In genomic region chr3:58608506-58608905, GRCm38 (mm10) we compare ENCODE assay signal across 29 mouse cellular contexts. TPM values are rescaled to one million over a fixed set of nuclear protein-coding genes. Genes with fewer than 3 reads are reported as not detected.
DNase-seq lines count a peak whose midpoint lies in the region; ATAC-seq and TF ChIP-seq lines count a peak whose summit lies in the region.
"Had no signal": no experiment of that assay in that cellular context is flagged by ENCODE, and none has a peak within 500 bp of the region (broad histone marks: within the 10 kb centered on the region; RNA-seq: fewer than 3 reads in every experiment).

No protein-coding gene starts in this region.

- no peak overlapping the region for H3K4me2 ChIP-seq in hindbrain, embryonic 11.5 days (replicated peaks; ENCODE audit: low read depth, low read length)
- H3K4me2 ChIP-seq in hindbrain, embryonic 14.5 days (replicated peaks) = no peak overlapping the region
- no peak overlapping the region for H3K4me2 ChIP-seq in kidney, embryonic 15.5 days
- H3K4me2 ChIP-seq: embryonic facial prominence, embryonic 12.5 days; embryonic facial prominence, embryonic 15.5 days; forebrain, embryonic 12.5 days; forebrain, embryonic 15.5 days; heart, embryonic 13.5 days had no signal

- no peak overlapping the region for H3K27ac ChIP-seq in hindbrain, embryonic 11.5 days (ENCODE audit: low read depth, low read length)
- H3K27ac ChIP-seq in hindbrain, embryonic 14.5 days = no peak overlapping the region
- H3K27ac ChIP-seq in kidney, embryonic 15.5 days = no peak overlapping the region
- no peak overlapping the region for H3K27ac ChIP-seq in thymus, adult 2 months (ENCODE audit: control insufficient read depth, insufficient read depth, low read length)
- H3K27ac ChIP-seq: embryonic facial prominence, embryonic 12.5 days; embryonic facial prominence, embryonic 15.5 days; forebrain, embryonic 12.5 days; forebrain, embryonic 15.5 days; heart, adult 2 months; heart, embryonic 10.5 days; heart, embryonic 13.5 days had no signal

- no peak overlapping the region for H3K9ac ChIP-seq in hindbrain, embryonic 11.5 days (ENCODE audit: low read depth, low read length)
- no peak overlapping the region for H3K9ac ChIP-seq in hindbrain, embryonic 14.5 days
- no peak overlapping the region for H3K9ac ChIP-seq in kidney, embryonic 15.5 days
- H3K9ac ChIP-seq: embryonic facial prominence, embryonic 12.5 days; embryonic facial prominence, embryonic 15.5 days; forebrain, embryonic 12.5 days; forebrain, embryonic 15.5 days; heart, embryonic 13.5 days had no signal

- H3K4me3 ChIP-seq in hindbrain, embryonic 11.5 days (ENCODE audit: low read depth, low read length) = no peak overlapping the region
- H3K4me3 ChIP-seq in hindbrain, embryonic 14.5 days (replicated peaks; ENCODE audit: low read length) = no peak overlapping the region
- H3K4me3 ChIP-seq in kidney, embryonic 15.5 days (replicated peaks) = no peak overlapping the region
- no peak overlapping the region for H3K4me3 ChIP-seq in thymus, adult 2 months (ENCODE audit: control insufficient read depth, insufficient read depth, low read length)
- H3K4me3 ChIP-seq: embryonic facial prominence, embryonic 12.5 days; embryonic facial prominence, embryonic 15.5 days; forebrain, embryonic 12.5 days; forebrain, embryonic 15.5 days; heart, adult 2 months; heart, embryonic 10.5 days; heart, embryonic 13.5 days had no signal

- H3K9me3 ChIP-seq in hindbrain, embryonic 11.5 days (ENCODE audit: control insufficient read depth, low read length) = no peaks in the 10 kb centered on the region
- 0 out of 2 replicates have a peak, but pooled peaks cover 4% of the 10 kb centered on the region for H3K9me3 ChIP-seq in hindbrain, embryonic 14.5 days (ENCODE audit: control insufficient read depth, low read length)
- H3K9me3 ChIP-seq in kidney, embryonic 15.5 days (replicated peaks) = no peaks in the 10 kb centered on the region
- H3K9me3 ChIP-seq: embryonic facial prominence, embryonic 15.5 days; forebrain, embryonic 12.5 days; forebrain, embryonic 15.5 days had no signal

- TF ChIP-seq CTCF in thymus, adult 2 months (IDR thresholded peaks at IDR 0.05; ENCODE audit: borderline replicate concordance, control insufficient read depth, extremely low read depth, insufficient read depth, low read length, poor library complexity) = no peak

- no peaks in the 10 kb centered on the region for H3K4me1 ChIP-seq in hindbrain, embryonic 11.5 days (replicated peaks; ENCODE audit: control insufficient read depth, insufficient read depth, low read length)
- no peaks in the 10 kb centered on the region for H3K4me1 ChIP-seq in hindbrain, embryonic 14.5 days (replicated peaks; ENCODE audit: control insufficient read depth, insufficient read depth, low read length)
- H3K4me1 ChIP-seq in kidney, embryonic 15.5 days = no peaks in the 10 kb centered on the region
- H3K4me1 ChIP-seq in thymus, adult 2 months (replicated peaks; ENCODE audit: control insufficient read depth, insufficient read depth, low read length) = no peaks in the 10 kb centered on the region
- H3K4me1 ChIP-seq: embryonic facial prominence, embryonic 12.5 days; embryonic facial prominence, embryonic 15.5 days; forebrain, embryonic 12.5 days; forebrain, embryonic 15.5 days; heart, embryonic 10.5 days; heart, embryonic 13.5 days had no signal

- intact Hi-C loops in heart, postnatal 36 days (cut with DNase I) = no loop called here

- H3K36me3 ChIP-seq in hindbrain, embryonic 11.5 days (ENCODE audit: control insufficient read depth, insufficient read depth, low read length) = no peaks in the 10 kb centered on the region
- H3K36me3 ChIP-seq in hindbrain, embryonic 14.5 days (replicated peaks; ENCODE audit: control insufficient read depth, insufficient read depth) = no peaks in the 10 kb centered on the region
- H3K36me3 ChIP-seq in kidney, embryonic 15.5 days = no peaks in the 10 kb centered on the region
- H3K36me3 ChIP-seq in thymus, adult 2 months (ENCODE audit: control insufficient read depth, insufficient read depth, low read length) = no peaks in the 10 kb centered on the region
- H3K36me3 ChIP-seq: embryonic facial prominence, embryonic 12.5 days; embryonic facial prominence, embryonic 15.5 days; forebrain, embryonic 12.5 days; forebrain, embryonic 15.5 days; heart, embryonic 10.5 days; heart, embryonic 13.5 days had no signal

- peak; percentile 47 for DNase-seq in hindbrain, embryonic 11.5 days (ENCODE audit: low spot score)
- DNase-seq in hindbrain, embryonic 14.5 days (ENCODE audit: low spot score) = no peak
- peak; percentile 51 for DNase-seq in adipocyte (ENCODE audit: low spot score)
- peak; percentile 47 for DNase-seq in embryo, embryonic 10.5 days (ENCODE audit: low spot score)
- DNase-seq in gonadal fat pad, adult 2 months (ENCODE audit: low read depth) = peak; percentile 64
- no peak for DNase-seq in heart, postnatal 36 days
- DNase-seq in thymus, adult 2 months = no peak
- DNase-seq: adrenal gland, adult 8-10 months; adrenal gland, postnatal 25 days; cerebellum, adult 11-12 months; cerebellum, adult 8-10 months; cerebellum, postnatal 14 days; gastrocnemius, postnatal 25 days; heart, adult 2 months; heart, postnatal 14 days; kidney, adult 18-20 months had no signal

- 36% methylated on average over 4 of the region's 4 CpGs for WGBS in hindbrain, embryonic 11.5 days
- WGBS in hindbrain, embryonic 14.5 days = 15% methylated on average over 4 of the region's 4 CpGs
- 89% methylated on average over 4 of the region's 4 CpGs for WGBS in kidney, embryonic 15.5 days
- WGBS in thymus, adult 2 months = 94% methylated on average over 4 of the region's 4 CpGs

- TF ChIP-seq POLR2A in thymus, adult 2 months (IDR thresholded peaks at IDR 0.05; ENCODE audit: control insufficient read depth, extremely low read depth, insufficient read depth, low read length, poor library complexity) = no peak

- no peaks in the 10 kb centered on the region for H3K27me3 ChIP-seq in hindbrain, embryonic 11.5 days (ENCODE audit: control insufficient read depth, insufficient read depth, low read length)
- H3K27me3 ChIP-seq in hindbrain, embryonic 14.5 days (ENCODE audit: control insufficient read depth, insufficient read depth, low read length) = no peaks in the 10 kb centered on the region
- no peaks in the 10 kb centered on the region for H3K27me3 ChIP-seq in kidney, embryonic 15.5 days
- no peaks in the 10 kb centered on the region for H3K27me3 ChIP-seq in thymus, adult 2 months (ENCODE audit: control insufficient read depth, insufficient read depth, low read length)
- H3K27me3 ChIP-seq: embryonic facial prominence, embryonic 12.5 days; embryonic facial prominence, embryonic 15.5 days; forebrain, embryonic 12.5 days; forebrain, embryonic 15.5 days; heart, embryonic 13.5 days had no signal

- peak; percentile 38; the same call in 1 of the 2 replicates for ATAC-seq in hindbrain, embryonic 11.5 days (ENCODE audit: low FRiP score)
- ATAC-seq in hindbrain, embryonic 14.5 days (ENCODE audit: low FRiP score) = no peak
- ATAC-seq in kidney, embryonic 15.5 days (replicated peaks; ENCODE audit: low FRiP score) = no peak
- ATAC-seq: CD4-positive, CD25-positive, alpha-beta regulatory T cell, adult 4 months; forebrain, embryonic 15.5 days; intestine, embryonic 16.5 days had no signal

RNA-seq across cellular contexts. Expression of gene Erich6, which starts 28.5 kb away (rescaled TPM):
- 0.08 and 0.12 TPM in 2 replicates for polyA plus RNA-seq in hindbrain, embryonic 11.5 days (2014; fragmentation: Nextera tagmentation; extraction: Ambion mirVana)
- polyA plus RNA-seq in hindbrain, embryonic 14.5 days (2014; fragmentation: Nextera tagmentation; extraction: Ambion mirVana) = 0.43 TPM in 1 of 2 replicates, not detected in the other
- polyA plus RNA-seq in gonadal fat pad, adult 2 months (2012; rRNA removed) = 0.92 and 0.93 TPM in 2 replicates
- total RNA-seq in heart, postnatal 36 days (2021) = not detected
- polyA plus RNA-seq in kidney, embryonic 15.5 days (2015; fragmentation: Nextera tagmentation; extraction: Ambion mirVana) = not detected in 2 replicates
- not detected in 2 replicates for polyA plus RNA-seq in thymus, adult 2 months (2012; rRNA removed)
- total RNA-seq: adrenal gland, postnatal 25 days; gastrocnemius, adult 8-10 months; gastrocnemius, postnatal 25 days; granulocyte monocyte progenitor cell, adult 5-6 weeks; heart, adult 2 months; hematopoietic stem cell, adult 5-6 weeks; MEL had no signal
- polyA plus RNA-seq: CD4-positive, CD25-positive, alpha-beta regulatory T cell, adult 4 months; embryonic facial prominence, embryonic 12.5 days; embryonic facial prominence, embryonic 15.5 days; intestine, embryonic 16.5 days had no signal

RNA-seq across cellular contexts. Expression of gene Selenot, which starts 32.1 kb away (rescaled TPM):
- polyA plus RNA-seq in hindbrain, embryonic 11.5 days (2014; fragmentation: Nextera tagmentation; extraction: Ambion mirVana) = 29.6 and 32.5 TPM in 2 replicates
- 34.3 and 43.7 TPM in 2 replicates for polyA plus RNA-seq in hindbrain, embryonic 14.5 days (2014; fragmentation: Nextera tagmentation; extraction: Ambion mirVana)
- polyA plus RNA-seq in gonadal fat pad, adult 2 months (2012; rRNA removed) = 50.6 and 50.7 TPM in 2 replicates
- total RNA-seq in heart, postnatal 36 days (2021) = 100 to 1,000 TPM; 122 to 126 TPM
- polyA plus RNA-seq in kidney, embryonic 15.5 days (2015; fragmentation: Nextera tagmentation; extraction: Ambion mirVana) = 23.9 and 26.4 TPM in 2 replicates
- 36.6 and 41.4 TPM in 2 replicates for polyA plus RNA-seq in thymus, adult 2 months (2012; rRNA removed)

Comparison
In these comparisons a context has a peak if more than half of its experiments do, and no peak if none do; other contexts are left out.
1. DNase-seq: peak in hindbrain, embryonic 11.5 days (single experiment), adipocyte (single experiment), embryo, embryonic 10.5 days (single experiment) and gonadal fat pad, adult 2 months (single experiment); none in hindbrain, embryonic 14.5 days (single experiment), heart, postnatal 36 days (0 of 2) and thymus, adult 2 months (single experiment).